Mouse (Mus musculus) kidney, embryonic 14.5 days (tissue): ENCODE data around the gene Dhx16. TPM values are rescaled to one million over a fixed set of nuclear protein-coding genes. Genes with fewer than 3 reads are reported as not detected.
"Not testable (repeated sequence)": the region's sequence is repeated elsewhere in the genome, so short reads cannot be mapped to it uniquely, and the experiment has no call there.

Source experiments
- ATAC-seq: fragments of 200-750 bp; cut with Nextera tagmentation; 2 replicates; pipeline ENCODE4 v1.8.0; 2017; ENCODE audit warnings: moderate number of reproducible peaks, mild to moderate bottlenecking, moderate TSS enrichment, moderate library complexity; ENCODE audit not compliant: low FRiP score, low TSS enrichment
- H3K27ac ChIP-seq: fragments of 300-500 bp; sonication (generic); 2 replicates; pipeline ENCODE4 v1.5.1; 2014; ENCODE audit warnings: low read depth, mild to moderate bottlenecking, low read length, moderate library complexity, mixed read lengths
- H3K27me3 ChIP-seq: fragments of 300-500 bp; sonication (generic); 2 replicates; pipeline ENCODE4 v1.6.1; 2014; ENCODE audit warnings: mild to moderate bottlenecking, low read length; ENCODE audit not compliant: control insufficient read depth, insufficient read depth
- H3K36me3 ChIP-seq: fragments of 300-500 bp; sonication (generic); 2 replicates; pipeline ENCODE4 v1.6.1; 2014; ENCODE audit warnings: low read length, mixed read lengths; ENCODE audit not compliant: control insufficient read depth, insufficient read depth
- H3K4me1 ChIP-seq: fragments of 300-500 bp; sonication (generic); 2 replicates; pipeline ENCODE4 v1.6.1; 2014; ENCODE audit warnings: low read length, mixed read lengths; ENCODE audit not compliant: control insufficient read depth, insufficient read depth
- H3K4me2 ChIP-seq: fragments of 300-500 bp; sonication (generic); replicated peaks from 2 replicates; pipeline ENCODE4 v1.6.1; 2014; ENCODE audit warnings: low read depth, mild to moderate bottlenecking, low read length
- H3K4me3 ChIP-seq: fragments of 300-500 bp; sonication (generic); 2 replicates; pipeline ENCODE4 v1.5.1; 2014; ENCODE audit warnings: mild to moderate bottlenecking, low read length
- H3K9ac ChIP-seq: fragments of 300-500 bp; sonication (generic); 2 replicates; pipeline ENCODE4 v1.6.1; 2014; ENCODE audit warnings: low read depth, mild to moderate bottlenecking, low read length, moderate library complexity
- H3K9me3 ChIP-seq: fragments of 300-500 bp; sonication (generic); 2 replicates; pipeline ENCODE4 v1.6.1; 2016; ENCODE audit warnings: low read length; ENCODE audit not compliant: control insufficient read depth
- WGBS: fragments of 180-500 bp; shearing (Covaris S2); extraction: QIAGEN DNeasy Blood & Tissue Kit; methylation state at CpG from one replicate; pipeline ENCODE4 v1.1.7; 2014; 5-methylcytosine and 5-hydroxymethylcytosine counted together
- microRNA counts: library from miRNA; unstranded; fragments of <30 nt; microRNA quantifications from one replicate; lab custom pipeline; 2017
- microRNA-seq: library from miRNA; unstranded; fragments of <30 nt; microRNA quantifications from one replicate; pipeline ENCODE4, GENCODE M21; 2016
- polyA plus RNA-seq: library from polyadenylated mRNA; unstranded; fragments of >200 nt; fragmentation: Nextera tagmentation; extraction: Ambion mirVana; gene quantifications from 2 replicates; pipeline ENCODE4 v1.2.1, GENCODE M21; 2014

The Dhx16 gene
- polyA plus RNA-seq, 1 experiment from 2014 or later, result 50.0 TPM

- H3K27me3 ChIP-seq, H3K27ac ChIP-seq, H3K4me1 ChIP-seq, H3K9me3 ChIP-seq, H3K9ac ChIP-seq, H3K4me2 ChIP-seq, H3K36me3 ChIP-seq, ATAC-seq, H3K4me3 ChIP-seq: not testable (repeated sequence)
- WGBS, result 86% methylated on average over 14 of the region's 14 CpGs
These were observed 56.1 kb downstream of the Dhx16 start for GRCm38 (mm10) chr17:35935763-35936162.

DNA sequence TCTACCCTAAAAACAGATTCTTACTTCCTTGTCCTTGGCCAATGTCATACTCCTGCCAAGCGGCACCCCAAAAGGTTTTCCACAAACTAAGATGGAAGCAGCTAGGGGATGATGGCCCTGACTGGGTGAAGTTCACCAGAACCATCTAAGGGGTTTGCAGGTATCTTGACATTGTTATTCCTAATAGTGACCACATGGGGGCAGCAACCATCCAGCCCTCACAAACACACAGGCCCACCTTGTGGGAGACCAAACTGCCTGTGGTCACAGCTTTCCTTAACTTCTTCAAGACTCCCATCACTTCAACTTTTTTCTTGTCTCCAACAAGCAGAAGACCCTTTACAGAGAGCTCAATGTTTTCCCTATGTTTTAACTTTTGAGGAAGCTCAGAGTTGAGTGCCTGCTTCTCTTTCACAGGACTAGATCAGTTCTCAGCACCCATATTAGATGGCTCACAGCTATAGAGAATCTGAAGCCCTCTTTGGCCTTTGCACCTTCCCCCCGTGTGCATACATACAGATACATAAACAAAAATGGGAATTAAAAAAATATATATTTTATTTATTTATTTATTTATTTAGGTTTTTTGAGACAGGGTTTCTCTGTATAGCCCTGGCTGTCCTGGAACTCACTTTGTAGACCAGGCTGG lies 58.2 kb downstream of the Dhx16 start:
- Histone ChIP-seq H3K4me2 (no peak overlapping the region), H3K27ac (no peak overlapping the region), H3K9ac (no peak overlapping the region), H3K9me3 (no peaks in the 10 kb centered on the region), H3K27me3 (no peaks in the 10 kb centered on the region), H3K36me3 (no peaks in the 10 kb centered on the region), H3K4me1 (no peaks in the 10 kb centered on the region), H3K4me3 (no peak overlapping the region)
- 43% methylated on average over 2 of the region's 2 CpGs for WGBS
- peak; percentile 75; the same call in 1 of the 2 replicates for ATAC-seq

GRCm38 (mm10) chr17:35939108-35939507 lies 59.5 kb downstream of the Dhx16 start:
- WGBS, result 66% methylated on average over 2 of the region's 2 CpGs
- Histone ChIP-seq H3K27ac (no peak overlapping the region), H3K9ac (no peak overlapping the region), H3K4me1 (no peaks in the 10 kb centered on the region), H3K9me3 (no peaks in the 10 kb centered on the region), H3K27me3 (no peaks in the 10 kb centered on the region), H3K4me3 (no peak overlapping the region), H3K4me2 (no peak overlapping the region), H3K36me3 (no peaks in the 10 kb centered on the region)
- no peak for ATAC-seq

DNA sequence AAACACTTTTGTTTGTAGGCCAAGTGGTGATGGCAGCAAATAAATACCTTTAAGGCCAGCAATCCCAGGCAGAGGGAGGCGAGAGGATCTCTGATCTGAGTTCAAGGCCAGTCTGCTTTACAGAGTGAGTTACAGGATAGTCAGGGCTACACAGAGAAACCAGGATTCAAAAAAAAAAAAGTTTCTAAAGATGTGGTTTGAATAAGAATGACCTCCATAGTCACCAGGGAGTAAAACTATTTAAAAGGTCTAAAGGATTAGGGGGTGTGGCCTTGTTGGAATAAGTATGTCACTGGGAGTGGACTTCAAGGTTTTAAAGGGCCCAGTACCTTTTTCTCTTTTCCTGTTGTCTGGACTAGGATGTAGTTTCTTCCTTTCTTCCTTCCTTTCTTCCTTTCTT lies 60.3 kb downstream of the Dhx16 start:
- no peaks in the 10 kb centered on the region for H3K27me3 ChIP-seq
- H3K9ac ChIP-seq, result no peak overlapping the region
- no peak overlapping the region for H3K4me2 ChIP-seq
- H3K4me1 ChIP-seq, result no peaks in the 10 kb centered on the region
- H3K9me3 ChIP-seq, result no peaks in the 10 kb centered on the region
- no peak for ATAC-seq
- WGBS, result 67% methylated on average over 1 of the region's 1 CpGs
- no peak overlapping the region for H3K27ac ChIP-seq
- no peak overlapping the region for H3K4me3 ChIP-seq
- H3K36me3 ChIP-seq, result no peaks in the 10 kb centered on the region

MicroRNAs within 50 kb of the gene (microRNA counts, 519-probe panel; counts per million panel counts)
- not detected for microRNA mmu-miR-1894-3p (lab: Ali Mortazavi, UCI)
- not detected for microRNA mmu-miR-1894-5p (lab: Ali Mortazavi, UCI)

Small RNA genes within 50 kb of the gene (microRNA-seq; reads per million reads assigned to microRNA genes)
- 0.84 reads per million for gene Gm28033
- not detected for gene Mir1894

Other genes starting within 250 kb of the Dhx16 start
- 0.15 and 0.24 TPM in 2 replicates for gene Mucl3, start 236.1 kb upstream of the Dhx16 start, polyA plus RNA-seq
- gene Vars2, start 212.2 kb upstream of the Dhx16 start, polyA plus RNA-seq, result 9.5 and 16.8 TPM in 2 replicates
- 50.7 and 56.7 TPM in 2 replicates for gene Gtf2h4, start 206.1 kb upstream of the Dhx16 start, polyA plus RNA-seq
- gene Ddr1, start 175.2 kb upstream of the Dhx16 start, polyA plus RNA-seq, result 34.6 and 52.0 TPM in 2 replicates
- 6.8 and 7.7 TPM in 2 replicates for gene Ier3, start 58.1 kb upstream of the Dhx16 start, polyA plus RNA-seq
- 35.9 and 36.1 TPM in 2 replicates for gene Flot1, start 56.6 kb upstream of the Dhx16 start, polyA plus RNA-seq
- 1,061 and 1,103 TPM in 2 replicates for gene Tubb5, start 41.5 kb upstream of the Dhx16 start, polyA plus RNA-seq
- 13.1 and 16.5 TPM in 2 replicates for gene Mdc1, start 38.3 kb upstream of the Dhx16 start, polyA plus RNA-seq
- gene Nrm, start 18.5 kb upstream of the Dhx16 start, polyA plus RNA-seq, result 53.2 and 65.2 TPM in 2 replicates
- gene Ppp1r18, start 14.2 kb upstream of the Dhx16 start, polyA plus RNA-seq, result 19.1 and 21.1 TPM in 2 replicates
- 36.2 and 41.5 TPM in 2 replicates for gene 2310061I04Rik, start 17.6 kb downstream of the Dhx16 start, polyA plus RNA-seq
- 76.5 and 92.2 TPM in 2 replicates for gene Atat1, start 30.3 kb downstream of the Dhx16 start, polyA plus RNA-seq
- 79.0 and 101 TPM in 2 replicates for gene Mrps18b, start 36.6 kb downstream of the Dhx16 start, polyA plus RNA-seq
- 30.6 and 44.7 TPM in 2 replicates for gene Ppp1r10, start 36.6 kb downstream of the Dhx16 start, polyA plus RNA-seq
- gene Abcf1, start 89.9 kb downstream of the Dhx16 start, polyA plus RNA-seq, result 74.6 and 97.8 TPM in 2 replicates
- gene Gnl1, start 100.0 kb downstream of the Dhx16 start, polyA plus RNA-seq, result 35.0 and 44.5 TPM in 2 replicates
- 34.5 and 40.1 TPM in 2 replicates for gene Prr3, start 100.4 kb downstream of the Dhx16 start, polyA plus RNA-seq
- 2.5 and 4.0 TPM in 2 replicates for gene H2-T24, start 140.7 kb downstream of the Dhx16 start, polyA plus RNA-seq
- gene H2-T23, start 153.0 kb downstream of the Dhx16 start, polyA plus RNA-seq, result 3.0 and 3.7 TPM in 2 replicates
- gene H2-T22, start 162.9 kb downstream of the Dhx16 start, polyA plus RNA-seq, result 11.2 and 12.0 TPM in 2 replicates
- gene Gm6034, start 163.1 kb downstream of the Dhx16 start, polyA plus RNA-seq, result not detected in 2 replicates
- gene Gm11127, start 178.6 kb downstream of the Dhx16 start, polyA plus RNA-seq, result not detected in 2 replicates
- gene Gm19684, start 241.9 kb downstream of the Dhx16 start, polyA plus RNA-seq, result not detected in 2 replicates
- gene Gm7030, start 249.6 kb downstream of the Dhx16 start, polyA plus RNA-seq, result not detected in 2 replicates